Comparison of ENCODE assay signal across 15 mouse cellular contexts in the genomic region with DNA sequence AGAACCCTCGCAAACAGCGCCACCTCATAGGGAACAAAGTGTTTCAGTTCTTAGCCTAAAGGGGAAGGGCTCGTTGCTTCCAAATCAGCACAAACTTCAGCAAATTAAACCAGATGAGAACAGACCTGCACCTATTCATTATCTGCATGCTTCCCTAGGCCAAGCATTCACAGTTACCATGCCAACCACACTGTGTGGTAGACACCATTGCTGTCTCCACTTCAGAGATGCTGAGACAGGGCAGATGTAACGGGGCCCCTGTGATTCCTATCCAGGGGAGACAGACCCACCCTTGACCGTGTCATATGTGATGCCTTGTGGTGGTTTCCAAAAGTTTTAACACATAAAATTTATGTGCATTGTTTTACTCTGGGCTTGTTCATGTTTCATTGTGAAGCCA. TPM values are rescaled to one million over a fixed set of nuclear protein-coding genes. Genes with fewer than 3 reads are reported as not detected.
DNase-seq lines count a peak whose midpoint lies in the region; ATAC-seq and TF ChIP-seq lines count a peak whose summit lies in the region.
"Had no signal": no experiment of that assay in that cellular context is flagged by ENCODE, and none has a peak within 500 bp of the region (broad histone marks: within the 10 kb centered on the region; RNA-seq: fewer than 3 reads in every experiment).

No protein-coding gene starts in this region.

- no peak for TF ChIP-seq CTCF in brain, embryonic 14.5 days (IDR thresholded peaks at IDR 0.05; ENCODE audit: borderline replicate concordance, extremely low read depth, insufficient read depth, insufficient read length)

- H3K9ac ChIP-seq in hindbrain, embryonic 15.5 days: no peak overlapping the region
- no peak overlapping the region for H3K9ac ChIP-seq in hindbrain, embryonic 12.5 days
- no peak overlapping the region for H3K9ac ChIP-seq in forebrain, embryonic 13.5 days
- no peak overlapping the region for H3K9ac ChIP-seq in midbrain, embryonic 14.5 days (replicated peaks; ENCODE audit: low read length)
- H3K9ac ChIP-seq: embryonic facial prominence, embryonic 12.5 days; limb, embryonic 15.5 days had no signal

- no peaks in the 10 kb centered on the region for H3K9me3 ChIP-seq in hindbrain, embryonic 15.5 days
- no peaks in the 10 kb centered on the region for H3K9me3 ChIP-seq in hindbrain, embryonic 12.5 days (replicated peaks)
- no peaks in the 10 kb centered on the region for H3K9me3 ChIP-seq in forebrain, embryonic 13.5 days (replicated peaks)
- H3K9me3 ChIP-seq in midbrain, embryonic 14.5 days (ENCODE audit: control insufficient read depth, low read length): no peaks in the 10 kb centered on the region
- H3K9me3 ChIP-seq: embryonic facial prominence, embryonic 12.5 days; limb, embryonic 15.5 days had no signal

- peaks cover 20% of the 10 kb centered on the region for H3K4me1 ChIP-seq in hindbrain, embryonic 15.5 days (replicated peaks)
- peaks cover 10% of the 10 kb centered on the region; the same call in 1 of the 2 replicates for H3K4me1 ChIP-seq in hindbrain, embryonic 12.5 days
- H3K4me1 ChIP-seq in forebrain, embryonic 13.5 days: peaks cover 10% of the 10 kb centered on the region
- H3K4me1 ChIP-seq in midbrain, embryonic 14.5 days (ENCODE audit: control insufficient read depth, insufficient read depth, low read length): peaks cover 11% of the 10 kb centered on the region; the same call in 1 of the 2 replicates
- H3K4me1 ChIP-seq: embryonic facial prominence, embryonic 12.5 days had no signal

- ATAC-seq in hindbrain, embryonic 15.5 days (ENCODE audit: low FRiP score, low read depth): 0 out of 2 replicates have a peak, but pooled peaks have one; percentile 39
- ATAC-seq in hindbrain, embryonic 12.5 days (ENCODE audit: low FRiP score): no peak
- ATAC-seq in forebrain, embryonic 13.5 days: peak; percentile 57; the same call in 1 of the 2 replicates
- ATAC-seq in midbrain, embryonic 14.5 days (ENCODE audit: low FRiP score, low TSS enrichment): no peak

- DNase-seq in brain, embryonic 14.5 days (ENCODE audit: low read depth): peak; percentile 35
- DNase-seq in midbrain, embryonic 14.5 days: peak; percentile 29
- no peak for DNase-seq in gastrocnemius, postnatal 25 days
- no peak for DNase-seq in ovary, postnatal 10 days (ENCODE audit: low spot score)
- DNase-seq: cerebellum, postnatal 14 days; heart, adult 18-20 months; kidney, adult 2 months; kidney, postnatal 14 days; thymus, postnatal 36 days had no signal

- H3K27me3 ChIP-seq in hindbrain, embryonic 15.5 days: no peaks in the 10 kb centered on the region
- H3K27me3 ChIP-seq in hindbrain, embryonic 12.5 days: no peaks in the 10 kb centered on the region
- no peaks in the 10 kb centered on the region for H3K27me3 ChIP-seq in forebrain, embryonic 13.5 days
- H3K27me3 ChIP-seq in midbrain, embryonic 14.5 days (ENCODE audit: control insufficient read depth, insufficient read depth, low read length): no peaks in the 10 kb centered on the region
- H3K27me3 ChIP-seq: embryonic facial prominence, embryonic 12.5 days; limb, embryonic 15.5 days had no signal

- H3K4me2 ChIP-seq in hindbrain, embryonic 15.5 days: no peak overlapping the region
- H3K4me2 ChIP-seq in hindbrain, embryonic 12.5 days (replicated peaks): no peak overlapping the region
- H3K4me2 ChIP-seq in forebrain, embryonic 13.5 days: no peak overlapping the region
- H3K4me2 ChIP-seq in midbrain, embryonic 14.5 days (ENCODE audit: low read length): no peak overlapping the region
- H3K4me2 ChIP-seq: embryonic facial prominence, embryonic 12.5 days; limb, embryonic 15.5 days had no signal

- 51% methylated on average over 5 of the region's 5 CpGs for WGBS in hindbrain, embryonic 15.5 days
- WGBS in hindbrain, embryonic 12.5 days: 61% methylated on average over 5 of the region's 5 CpGs
- 26% methylated on average over 5 of the region's 5 CpGs for WGBS in forebrain, embryonic 13.5 days
- 47% methylated on average over 5 of the region's 5 CpGs for WGBS in midbrain, embryonic 14.5 days

- H3K27ac ChIP-seq in hindbrain, embryonic 15.5 days (replicated peaks): no peak overlapping the region
- H3K27ac ChIP-seq in hindbrain, embryonic 12.5 days: no peak overlapping the region
- no peak overlapping the region; the same call in 1 of the 2 replicates for H3K27ac ChIP-seq in forebrain, embryonic 13.5 days
- H3K27ac ChIP-seq in midbrain, embryonic 14.5 days (replicated peaks; ENCODE audit: low read depth, low read length): no peak overlapping the region
- H3K27ac ChIP-seq: embryonic facial prominence, embryonic 12.5 days; limb, embryonic 15.5 days had no signal

- H3K36me3 ChIP-seq in hindbrain, embryonic 15.5 days: no peaks in the 10 kb centered on the region
- H3K36me3 ChIP-seq in hindbrain, embryonic 12.5 days: no peaks in the 10 kb centered on the region
- H3K36me3 ChIP-seq in forebrain, embryonic 13.5 days (ENCODE audit: poor library complexity, severe bottlenecking): peaks cover 5% of the 10 kb centered on the region
- 0 out of 2 replicates have a peak, but pooled peaks cover 5% of the 10 kb centered on the region for H3K36me3 ChIP-seq in midbrain, embryonic 14.5 days (ENCODE audit: control insufficient read depth, insufficient read depth, low read length)
- H3K36me3 ChIP-seq: embryonic facial prominence, embryonic 12.5 days; limb, embryonic 15.5 days had no signal

- H3K4me3 ChIP-seq in hindbrain, embryonic 15.5 days: no peak overlapping the region
- H3K4me3 ChIP-seq in hindbrain, embryonic 12.5 days: no peak overlapping the region
- H3K4me3 ChIP-seq in forebrain, embryonic 13.5 days: no peak overlapping the region
- H3K4me3 ChIP-seq in midbrain, embryonic 14.5 days (replicated peaks; ENCODE audit: low read depth, low read length): no peak overlapping the region
- H3K4me3 ChIP-seq: embryonic facial prominence, embryonic 12.5 days; limb, embryonic 15.5 days had no signal

- TF ChIP-seq POLR2A in brain, embryonic 14.5 days (IDR thresholded peaks at IDR 0.05; ENCODE audit: borderline replicate concordance, extremely low read depth, insufficient read depth, insufficient read length, poor library complexity, severe bottlenecking): no peak

RNA-seq across cellular contexts. Expression of a gene that starts 28.8 kb away (rescaled TPM):
- polyA plus RNA-seq in hindbrain, embryonic 15.5 days (2015; fragmentation: Nextera tagmentation; extraction: Ambion mirVana): 246 and 266 TPM in 2 replicates
- polyA plus RNA-seq in hindbrain, embryonic 12.5 days (2016; fragmentation: Nextera tagmentation; extraction: Ambion mirVana): 164 and 171 TPM in 2 replicates
- polyA plus RNA-seq in brain, embryonic 14.5 days (2012; rRNA removed): 114 and 175 TPM in 2 replicates
- 173 and 201 TPM in 2 replicates for polyA plus RNA-seq in forebrain, embryonic 13.5 days (2015; fragmentation: Nextera tagmentation; extraction: Ambion mirVana)
- 278 and 323 TPM in 2 replicates for polyA plus RNA-seq in midbrain, embryonic 14.5 days (2014; fragmentation: Nextera tagmentation; extraction: Ambion mirVana)
- 1 to 10 TPM; 6.3 to 9.1 TPM for total RNA-seq in gastrocnemius, postnatal 25 days (2021)
- total RNA-seq: megakaryocyte-erythroid progenitor cell, adult 5-6 weeks had no signal

Comparison
In these comparisons a context has a peak if more than half of its experiments do, and no peak if none do; other contexts are left out.
1. ATAC-seq: peak in hindbrain, embryonic 15.5 days (single experiment) and forebrain, embryonic 13.5 days (single experiment); none in hindbrain, embryonic 12.5 days (single experiment) and midbrain, embryonic 14.5 days (single experiment).
2. DNase-seq: peak in brain, embryonic 14.5 days (single experiment) and midbrain, embryonic 14.5 days (single experiment); none in gastrocnemius, postnatal 25 days (single experiment) and ovary, postnatal 10 days (single experiment).